Mouse (Mus musculus) heart, embryonic 14.5 days (tissue): ENCODE measurements around the gene Neto2. TPM values are rescaled to one million over a fixed set of nuclear protein-coding genes. Genes with fewer than 3 reads are reported as not detected.
"Not testable (repeated sequence)": the region's sequence is repeated elsewhere in the genome, so short reads cannot be mapped to it uniquely, and the experiment has no call there.

ENCODE experiments used
- ATAC-seq: fragments of 200-750 bp; cut with Nextera tagmentation; 2 replicates; pipeline ENCODE4 v1.8.0; 2017; ENCODE audit warnings: low read depth, moderate TSS enrichment; ENCODE audit not compliant: insufficient number of reproducible peaks, insufficient read depth, low FRiP score
- H3K27ac ChIP-seq, 2 experiments: fragments of 200-500 bp in 1 of 2; fragments of 300-500 bp in 1 of 2; sonication (generic) in 1 of 2; replicated peaks in 1 of 2; 2 replicates each; pipeline ENCODE4 v1.5.1; 2012 to 2014; ENCODE audit warnings: low read depth in 2 of 2, low read length in 2 of 2, control low read depth in 1 of 2, mild to moderate bottlenecking in 1 of 2, mixed read lengths in 1 of 2; ENCODE audit not compliant: control insufficient read depth in 1 of 2, insufficient read depth in 1 of 2
- H3K27me3 ChIP-seq: fragments of 300-500 bp; sonication (generic); 2 replicates; pipeline ENCODE4 v1.6.1; 2014; ENCODE audit warnings: mild to moderate bottlenecking, low read length, control low read depth; ENCODE audit not compliant: control insufficient read depth, insufficient read depth
- H3K36me3 ChIP-seq: fragments of 300-500 bp; sonication (generic); 2 replicates; pipeline ENCODE4 v1.6.1; 2014; ENCODE audit warnings: mild to moderate bottlenecking, control low read depth, low read length, mixed read lengths; ENCODE audit not compliant: control insufficient read depth, insufficient read depth
- H3K4me1 ChIP-seq, 2 experiments: fragments of 200-500 bp in 1 of 2; fragments of 300-500 bp in 1 of 2; sonication (generic) in 1 of 2; 2 replicates each; pipeline ENCODE4 v1.6.1; 2012 to 2014; ENCODE audit warnings: low read length in 2 of 2, control low read depth in 1 of 2, mixed read lengths in 1 of 2; ENCODE audit not compliant: control insufficient read depth in 2 of 2, insufficient read depth in 2 of 2
- H3K4me2 ChIP-seq: fragments of 300-500 bp; sonication (generic); 2 replicates; pipeline ENCODE4 v1.6.1; 2014; ENCODE audit warnings: mild to moderate bottlenecking, low read length
- H3K4me3 ChIP-seq, 2 experiments: fragments of 200-500 bp in 1 of 2; fragments of 300-500 bp in 1 of 2; sonication (generic) in 1 of 2; 2 replicates each; pipeline ENCODE4 v1.5.1; 2012 to 2014; ENCODE audit warnings: low read length in 2 of 2, mild to moderate bottlenecking in 2 of 2, control low read depth in 1 of 2, low read depth in 1 of 2, moderate library complexity in 1 of 2; ENCODE audit not compliant: control insufficient read depth in 1 of 2, insufficient read depth in 1 of 2
- H3K9ac ChIP-seq: fragments of 300-500 bp; sonication (generic); 2 replicates; pipeline ENCODE4 v1.6.1; 2014; ENCODE audit warnings: mild to moderate bottlenecking, low read length
- H3K9me3 ChIP-seq: fragments of 300-500 bp; sonication (generic); 2 replicates; pipeline ENCODE4 v1.6.1; 2016; ENCODE audit warnings: low read length, control low read depth; ENCODE audit not compliant: control insufficient read depth
- WGBS: fragments of 180-500 bp; shearing (Covaris S2); extraction: QIAGEN DNeasy Blood & Tissue Kit; methylation state at CpG from one replicate; pipeline ENCODE4 v1.1.7; 2014; 5-methylcytosine and 5-hydroxymethylcytosine counted together
- polyA plus RNA-seq: library from polyadenylated mRNA; unstranded; fragments of >200 nt; fragmentation: Nextera tagmentation; extraction: Ambion mirVana; gene quantifications from 2 replicates; pipeline ENCODE4 v1.2.1, GENCODE M21; 2014

The Neto2 gene
- polyA plus RNA-seq, 1 experiment from 2014 or later, result 4.5 TPM

DNA sequence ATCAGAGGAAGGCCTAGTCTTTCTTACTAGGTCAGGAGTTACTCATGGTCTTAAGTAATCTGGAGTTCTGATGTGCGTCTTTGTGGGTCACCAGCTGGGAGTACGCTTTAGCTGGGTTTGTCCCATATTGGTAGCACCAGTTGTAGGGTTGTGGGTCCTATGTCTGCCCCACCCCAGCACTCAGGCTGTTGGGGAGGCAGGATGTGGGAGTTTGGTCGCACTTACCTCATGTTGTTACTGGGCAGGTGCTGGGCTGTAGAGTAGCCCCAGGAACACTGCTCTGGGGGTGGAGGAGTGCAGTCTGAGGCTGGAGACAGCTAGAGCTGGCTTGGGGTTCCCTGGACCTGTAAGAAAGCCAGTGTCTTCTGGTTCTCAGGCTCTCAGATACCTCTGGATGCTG is 81.9 kb downstream of the Neto2 start:
- Histone ChIP-seq H3K27me3 (no peaks in the 10 kb centered on the region), H3K27ac (no peak overlapping the region), H3K4me1 (no peaks in the 10 kb centered on the region), H3K36me3 (no peaks in the 10 kb centered on the region), H3K9ac (no peak overlapping the region), H3K4me3 (no peak overlapping the region), H3K9me3 (no peaks in the 10 kb centered on the region), H3K4me2 (no peak overlapping the region)
- no peak for ATAC-seq
- 70% methylated on average over 3 of the region's 3 CpGs for WGBS

DNA sequence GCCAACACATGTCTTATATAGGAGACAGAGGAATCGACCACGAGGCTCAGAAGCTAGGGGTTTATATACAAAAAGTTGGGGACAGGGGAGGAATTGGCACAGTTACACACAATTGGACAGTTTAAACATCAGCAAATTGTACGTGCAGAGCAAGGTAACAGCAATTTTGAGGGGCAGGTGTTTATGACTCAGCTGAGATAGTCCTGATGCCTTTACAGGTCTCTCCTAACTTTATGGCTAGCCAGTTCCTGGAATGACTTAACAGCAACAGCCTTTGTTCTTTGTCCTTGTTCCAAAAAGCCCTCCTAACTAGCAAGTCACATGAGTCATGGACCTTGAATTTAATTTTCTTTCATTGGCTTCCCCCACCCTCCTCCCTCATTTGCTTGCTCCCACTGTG is 83.6 kb downstream of the Neto2 start:
- H3K27me3 ChIP-seq, H3K4me1 ChIP-seq, H3K4me3 ChIP-seq, H3K4me2 ChIP-seq, H3K9me3 ChIP-seq, H3K9ac ChIP-seq, H3K36me3 ChIP-seq, ATAC-seq, H3K27ac ChIP-seq: not testable (repeated sequence)
- WGBS, result 85% methylated on average over 3 of the region's 3 CpGs

DNA sequence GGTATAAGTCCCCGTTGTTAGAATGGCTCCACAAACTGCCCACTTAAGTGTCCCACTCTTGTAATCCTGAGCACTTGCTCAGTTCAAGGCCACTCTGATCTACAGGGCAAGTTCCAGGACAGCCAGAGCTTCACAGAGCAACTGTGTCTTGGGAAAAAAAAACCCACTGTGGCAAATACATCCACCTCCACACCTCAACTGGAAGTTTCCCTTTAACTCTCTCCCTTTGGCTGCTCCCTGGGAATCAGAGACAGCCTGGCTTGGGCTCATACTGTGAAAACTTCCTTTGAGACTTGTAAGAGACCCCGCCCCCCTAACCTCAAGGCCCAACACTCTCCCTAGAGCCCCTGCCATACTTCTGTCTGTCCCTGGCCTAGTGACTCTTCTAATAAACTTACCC is 91.9 kb downstream of the Neto2 start:
- ATAC-seq, result no peak
- H3K9me3 ChIP-seq, result no peaks in the 10 kb centered on the region
- H3K4me1 ChIP-seq, result no peaks in the 10 kb centered on the region
- H3K4me3 ChIP-seq, result no peak overlapping the region
- WGBS, result 60% methylated on average over 2 of the region's 2 CpGs
- H3K4me2 ChIP-seq, result no peak overlapping the region
- H3K27ac ChIP-seq, result no peak overlapping the region
- no peaks in the 10 kb centered on the region for H3K27me3 ChIP-seq
- H3K9ac ChIP-seq, result no peak overlapping the region
- H3K36me3 ChIP-seq, result no peaks in the 10 kb centered on the region

DNA sequence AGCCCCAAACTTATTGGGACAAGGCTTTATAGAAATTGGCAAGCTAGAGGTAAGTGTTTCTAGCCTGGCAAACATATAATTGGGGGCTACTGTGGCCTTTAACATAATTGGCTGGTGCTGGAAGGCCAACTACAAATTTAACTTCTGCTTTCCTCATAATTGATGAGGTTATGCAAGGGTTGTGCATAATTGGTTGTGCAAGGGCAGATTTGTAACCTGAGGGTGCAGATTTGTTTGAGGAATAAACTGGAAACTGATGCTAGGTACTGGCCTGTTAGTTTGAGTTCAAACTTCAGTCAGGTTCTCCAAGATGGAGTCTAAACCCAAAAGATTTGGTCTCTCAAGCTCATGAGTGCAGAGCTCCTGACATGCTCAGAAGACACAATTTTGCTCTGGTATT is 92.9 kb downstream of the Neto2 start:
- Histone ChIP-seq H3K27ac (no peak overlapping the region), H3K27me3 (no peaks in the 10 kb centered on the region), H3K4me2 (no peak overlapping the region), H3K4me1 (no peaks in the 10 kb centered on the region), H3K9me3 (no peaks in the 10 kb centered on the region), H3K36me3 (no peaks in the 10 kb centered on the region), H3K9ac (no peak overlapping the region), H3K4me3 (no peak overlapping the region)
- ATAC-seq, result no peak

DNA sequence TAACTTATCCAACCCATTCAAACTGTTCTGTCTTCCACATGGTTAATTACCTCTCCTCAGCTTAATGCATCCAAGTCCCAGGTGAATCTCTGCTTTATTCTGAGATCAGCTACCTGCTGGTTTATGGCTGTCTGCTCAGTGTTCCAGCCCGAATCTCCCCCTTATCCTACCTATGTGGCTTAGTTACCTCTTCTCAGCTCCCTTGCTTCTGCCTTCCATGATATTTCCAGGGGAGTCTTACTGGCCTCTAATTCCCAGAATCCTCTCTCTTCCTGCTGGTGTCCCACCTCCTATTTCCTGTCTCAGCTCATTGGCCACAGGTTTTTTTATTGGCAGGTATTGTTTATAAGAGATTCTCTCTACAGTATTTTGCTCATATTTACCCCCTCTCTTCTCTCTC is 93.8 kb downstream of the Neto2 start:
- Histone ChIP-seq H3K4me2 (no peak overlapping the region), H3K27ac (no peak overlapping the region), H3K4me1 (no peaks in the 10 kb centered on the region), H3K4me3 (no peak overlapping the region), H3K9ac (no peak overlapping the region), H3K36me3 (no peaks in the 10 kb centered on the region), H3K9me3 (no peaks in the 10 kb centered on the region), H3K27me3 (no peaks in the 10 kb centered on the region)
- 90% methylated on average over 1 of the region's 1 CpGs for WGBS
- no peak for ATAC-seq

DNA sequence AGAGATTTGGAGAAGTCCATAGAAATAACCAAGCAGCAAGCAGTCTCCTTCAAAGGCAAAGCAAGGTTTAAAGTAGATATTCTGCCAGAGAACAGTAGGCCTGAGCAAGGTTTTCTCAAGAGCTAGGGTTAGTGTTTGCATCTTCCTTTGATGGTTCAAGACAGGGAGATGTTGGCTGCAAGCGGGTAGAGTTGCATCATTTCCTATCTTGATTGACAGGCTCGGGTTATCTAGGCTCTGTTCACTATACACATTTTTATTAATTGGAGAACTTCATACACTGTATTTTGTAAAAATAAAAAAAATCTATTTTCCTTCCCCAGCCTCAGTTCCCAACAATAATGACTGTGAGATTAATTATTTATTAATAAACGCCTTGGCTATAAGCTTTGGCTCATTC is 94.2 kb downstream of the Neto2 start:
- ATAC-seq, result no peak
- WGBS, result 80% methylated on average over 3 of the region's 3 CpGs
- H3K4me1 ChIP-seq, result no peaks in the 10 kb centered on the region
- H3K9me3 ChIP-seq, result no peaks in the 10 kb centered on the region
- H3K36me3 ChIP-seq, result no peaks in the 10 kb centered on the region
- H3K27me3 ChIP-seq, result no peaks in the 10 kb centered on the region
- H3K27ac ChIP-seq, result no peak overlapping the region
- H3K9ac ChIP-seq, result no peak overlapping the region
- H3K4me2 ChIP-seq, result no peak overlapping the region
- H3K4me3 ChIP-seq, result no peak overlapping the region

DNA sequence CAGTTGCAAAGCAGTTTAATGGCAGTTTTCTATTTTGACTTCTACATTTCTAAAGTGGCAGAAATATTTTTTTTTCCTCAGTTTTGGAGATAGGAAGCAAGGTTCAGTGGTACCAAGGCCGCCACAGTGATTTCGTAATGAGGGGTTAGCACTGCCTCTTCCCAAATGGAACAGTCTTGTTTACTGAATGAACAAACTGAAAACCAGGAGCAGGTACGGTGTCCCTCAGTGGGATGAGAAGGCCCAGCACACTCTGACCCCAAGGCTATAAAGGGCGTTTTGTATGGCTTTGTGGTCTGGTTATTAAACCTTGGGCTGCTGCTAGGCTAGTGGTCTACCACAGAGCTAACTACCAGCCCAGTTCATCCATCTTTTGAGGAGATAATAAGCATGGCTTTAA is 96.5 kb downstream of the Neto2 start:
- H3K36me3 ChIP-seq, result no peaks in the 10 kb centered on the region
- H3K9me3 ChIP-seq, result no peaks in the 10 kb centered on the region
- no peaks in the 10 kb centered on the region for H3K4me1 ChIP-seq
- H3K4me3 ChIP-seq, result no peak overlapping the region
- H3K4me2 ChIP-seq, result no peak overlapping the region
- H3K9ac ChIP-seq, result no peak overlapping the region
- H3K27ac ChIP-seq, result no peak overlapping the region
- ATAC-seq, result no peak
- no peaks in the 10 kb centered on the region for H3K27me3 ChIP-seq
- WGBS, result 78% methylated on average over 4 of the region's 4 CpGs

DNA sequence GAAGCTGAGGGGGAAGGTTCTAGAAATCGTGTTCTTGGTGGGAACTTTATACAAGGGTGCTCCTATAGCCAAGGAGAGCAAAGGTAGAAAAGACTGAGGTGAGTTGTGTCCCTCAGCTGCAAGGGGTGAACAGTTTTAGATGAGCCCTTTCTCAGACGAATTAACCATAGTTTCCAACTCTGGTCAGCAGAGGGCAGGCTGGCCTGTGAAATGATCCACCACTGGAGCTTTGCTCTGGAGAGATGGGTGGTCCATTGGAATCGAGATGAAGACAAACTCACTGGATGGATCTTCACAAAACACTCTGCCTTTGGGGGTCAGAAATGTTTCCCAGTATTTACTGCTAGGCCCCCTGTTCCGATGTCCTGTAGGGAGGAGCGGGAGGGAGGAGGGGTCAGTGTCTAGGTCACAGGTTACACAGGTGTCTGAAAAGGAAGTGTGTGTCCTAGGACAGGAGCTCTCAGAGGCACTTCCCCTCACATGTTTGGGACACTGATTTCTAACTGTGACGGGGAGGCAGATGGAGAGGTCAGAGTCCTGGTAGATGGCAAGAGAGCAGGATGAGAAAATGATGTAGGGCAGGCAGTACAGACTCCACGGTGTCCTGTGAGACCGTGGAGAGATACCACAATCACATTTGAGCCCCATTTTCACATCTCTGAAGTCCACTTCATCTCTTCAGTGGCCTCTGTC is 97.4 kb downstream of the Neto2 start:
- no peak for ATAC-seq
- no peaks in the 10 kb centered on the region for H3K4me1 ChIP-seq
- no peak overlapping the region for H3K4me2 ChIP-seq
- no peak overlapping the region for H3K4me3 ChIP-seq
- H3K27me3 ChIP-seq, result no peaks in the 10 kb centered on the region
- 38% methylated on average over 8 of the region's 8 CpGs for WGBS
- H3K9me3 ChIP-seq, result no peaks in the 10 kb centered on the region
- no peaks in the 10 kb centered on the region for H3K36me3 ChIP-seq
- no peak overlapping the region for H3K9ac ChIP-seq
- no peak overlapping the region for H3K27ac ChIP-seq
